Mouse (Mus musculus) embryonic stem cell, embryonic (primary cell): Measurements from ENCODE around the gene AL607142.1.

Experiments used
- CTCF ChIA-PET, 4 experiments: fragments of 300-600 bp in 2 of 4; fragments of 350-600 bp in 2 of 4; sonication (Branson Sonifier 250); formaldehyde crosslinking; loops; one replicate each; lab custom pipeline; 2022; ENCODE audit warnings: inconsistent platforms in 2 of 4; lab: Charles Lee
- POLR2A ChIA-PET, 4 experiments: fragments of 300-600 bp in 2 of 4; fragments of 350-600 bp in 2 of 4; sonication (Branson Sonifier 250); formaldehyde crosslinking; loops; one replicate each; lab custom pipeline; 2022; ENCODE audit warnings: antibody characterized with exemption in 4 of 4, inconsistent platforms in 1 of 4; lab: Charles Lee

Gene AL607142.1

DNA sequence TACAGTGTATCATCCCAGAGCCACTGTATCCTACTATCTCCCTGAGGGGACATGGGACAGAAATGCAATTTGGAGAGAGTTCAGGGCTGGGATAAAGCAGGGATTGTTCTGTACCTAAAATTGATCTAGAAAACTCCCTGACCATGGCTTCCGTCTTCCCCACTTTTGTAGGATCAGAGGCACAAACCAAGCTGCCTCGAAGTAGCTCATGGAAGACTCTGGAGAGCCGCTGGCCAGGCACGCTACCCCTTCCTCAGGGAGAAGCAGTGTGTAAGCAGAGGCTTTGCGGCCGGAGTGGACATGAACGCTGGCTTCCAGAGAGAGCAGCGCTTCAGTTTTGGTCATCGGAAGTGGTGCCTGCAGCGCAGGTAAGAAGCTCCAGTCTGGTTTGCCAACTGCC lies at the start of gene AL607142.1:
Gene AL607142.1, plus strand, starts transcription at position 301 of the 400 bp plus-strand sequence.
- ChIA-PET POLR2A (no interaction called here), CTCF (interaction anchor here in 1 of 4 experiments (0.8 kb wide), 1 partner anchor 80 kb away, joined by 3 read pairs; no protein-coding TSS in a partner anchor)

DNA sequence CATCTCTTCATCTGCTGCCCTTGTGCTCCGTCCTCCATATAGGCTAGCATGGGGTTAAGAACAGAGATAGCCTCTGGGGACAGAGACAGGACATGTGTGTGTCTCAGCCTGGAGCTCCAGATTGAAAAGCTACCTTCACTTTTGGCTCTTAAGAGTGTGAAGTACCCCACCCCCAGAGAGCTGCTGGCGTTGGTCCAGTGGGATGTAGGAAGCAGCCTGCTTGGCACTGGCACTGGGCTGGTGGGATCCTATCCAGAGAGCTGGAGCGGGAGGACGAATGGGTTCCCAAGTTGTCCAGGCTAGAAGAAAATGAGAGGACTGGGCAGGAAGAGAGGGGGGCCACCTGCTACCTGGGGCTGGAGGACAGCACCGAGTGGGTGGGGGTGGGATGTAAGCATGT lies 46.4 kb upstream of the AL607142.1 start:
- ChIA-PET POLR2A (interaction anchor here in 1 of 4 experiments (0.8 kb wide), 1 partner anchor 14 kb away, joined by 3 read pairs; no protein-coding TSS in a partner anchor), CTCF (no interaction called here)

DNA sequence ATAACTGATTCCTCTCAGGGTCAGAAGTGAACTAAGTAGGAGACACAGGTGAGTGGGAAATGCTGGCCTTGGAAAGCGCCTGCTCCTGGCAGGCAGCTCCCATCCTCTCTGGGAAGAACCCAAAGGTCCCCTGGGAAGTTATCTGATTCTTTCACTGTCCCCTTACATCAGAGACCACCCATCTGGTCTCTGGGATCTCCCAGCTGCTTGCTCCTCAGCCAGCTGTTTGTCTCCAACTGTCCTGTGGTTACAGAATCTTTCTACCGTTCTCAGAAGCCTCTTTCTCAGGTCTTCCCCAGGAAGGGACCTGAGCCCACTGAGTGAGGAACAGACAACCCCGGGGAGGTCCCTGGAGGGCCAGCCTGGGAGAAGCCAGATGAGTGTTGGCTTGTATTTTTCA lies 42.4 kb upstream of the AL607142.1 start:
- POLR2A ChIA-PET = interaction anchor here in 1 of 4 experiments (0.7 kb wide), 1 partner anchor 16 kb away, joined by 3 read pairs; no protein-coding TSS in a partner anchor
- CTCF ChIA-PET = no interaction called here

DNA sequence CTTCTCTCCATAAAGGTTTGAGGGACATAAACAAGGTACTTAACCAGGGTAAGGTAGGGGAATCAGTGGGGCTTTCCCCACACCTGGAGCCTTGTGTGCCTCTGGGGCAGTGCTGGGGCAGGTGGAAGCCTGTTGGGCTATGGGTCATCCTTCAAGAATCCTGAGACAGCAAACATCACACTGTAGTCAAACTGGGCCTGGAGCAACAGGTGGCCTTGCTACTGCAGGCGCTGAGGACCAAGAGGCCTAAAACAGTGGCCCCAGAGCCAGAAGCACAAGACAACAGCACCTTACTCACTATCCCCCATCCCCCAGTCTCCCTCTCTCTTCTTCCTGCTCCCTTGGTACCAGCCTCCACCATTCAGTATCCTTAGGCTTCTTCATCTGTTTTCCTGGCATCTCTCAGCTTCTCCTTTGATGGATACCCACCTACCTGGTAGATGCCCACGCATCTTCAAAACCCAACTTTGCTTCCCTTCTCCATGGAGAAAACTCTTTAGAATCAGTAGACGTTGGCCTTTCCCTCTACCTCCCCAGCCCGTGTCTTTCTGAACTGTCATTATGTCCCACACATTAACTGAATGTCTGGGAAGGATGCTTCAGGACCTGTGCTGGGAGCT lies 41.5 kb upstream of the AL607142.1 start:
- CTCF ChIA-PET = no interaction called here
- POLR2A ChIA-PET = no interaction called here

DNA sequence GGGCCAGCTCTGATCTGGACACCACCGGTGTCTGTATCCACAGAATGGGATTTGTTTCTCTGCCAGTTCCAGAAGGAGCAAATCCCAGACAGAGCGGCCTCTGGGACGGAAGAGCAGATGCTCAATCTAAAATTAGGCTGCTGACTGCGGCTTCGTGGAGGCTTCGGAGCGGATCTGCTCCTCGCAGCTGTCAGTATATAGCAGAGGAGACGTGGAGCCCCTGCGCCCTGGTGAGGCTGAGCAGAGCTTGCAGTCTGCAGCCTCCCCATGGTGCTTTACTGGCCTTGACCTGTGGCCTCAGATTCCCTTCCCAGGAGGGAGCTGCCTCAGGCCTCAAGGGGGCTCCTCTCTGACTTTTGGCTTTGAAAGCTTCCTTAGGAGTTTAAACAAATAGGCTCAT lies 40.7 kb upstream of the AL607142.1 start:
- ChIA-PET POLR2A (interaction anchor here in 2 of 4 experiments (0.6 to 1.6 kb wide), 2 partner anchors 9 to 344 kb away, joined by 3 to 6 read pairs; no protein-coding TSS in a partner anchor), CTCF (interaction anchor here in 2 of 4 experiments (0.6 to 1.0 kb wide), 3 partner anchors 9 to 49 kb away, joined by 3 to 5 read pairs (median 3); no protein-coding TSS in a partner anchor)

DNA sequence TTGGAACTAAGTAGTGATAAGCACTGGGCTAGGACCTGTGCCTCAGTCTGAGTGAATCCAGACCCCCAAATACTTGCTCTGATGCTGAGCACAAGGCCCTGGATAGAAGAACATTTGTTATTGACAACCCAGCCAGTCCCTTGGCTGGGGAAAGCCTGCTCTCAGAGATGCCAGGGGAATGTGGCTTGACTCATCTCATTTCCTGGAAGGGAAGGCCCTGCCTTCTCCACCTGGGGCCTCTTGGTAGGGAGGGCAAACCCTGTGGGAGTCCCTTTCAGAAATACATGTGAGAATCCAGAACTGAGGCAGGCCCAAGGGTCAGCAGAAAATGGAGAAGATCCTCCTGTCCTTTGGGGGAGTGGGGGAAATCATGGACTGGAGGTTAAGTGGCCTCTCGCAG lies 37.1 kb upstream of the AL607142.1 start:
- CTCF ChIA-PET = interaction anchor here in 1 of 4 experiments (0.6 kb wide), 1 partner anchor 1688 kb away, joined by 3 read pairs; no protein-coding TSS in a partner anchor
- POLR2A ChIA-PET = interaction anchor here in 1 of 4 experiments (0.6 kb wide), 1 partner anchor 139 kb away, joined by 3 read pairs; no protein-coding TSS in a partner anchor

DNA sequence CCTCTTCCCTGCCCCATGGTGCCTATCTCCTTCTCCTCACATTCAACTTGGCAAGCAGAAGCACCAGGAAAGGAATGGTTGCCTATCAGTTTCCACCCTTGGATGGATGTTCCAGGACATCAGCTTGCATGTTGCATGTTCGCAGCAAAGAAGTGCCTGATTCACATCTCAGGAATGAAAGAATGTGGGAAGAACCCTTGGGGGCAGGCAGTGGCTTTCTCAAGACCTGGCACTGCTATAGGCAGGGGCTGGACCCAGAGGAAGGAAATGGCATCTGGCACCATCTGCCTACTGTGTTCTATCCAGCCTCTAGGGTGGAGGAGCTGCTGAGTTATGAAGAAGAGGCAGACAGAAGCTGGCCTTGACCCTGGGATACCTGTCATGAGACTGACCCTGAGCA lies 34.9 kb upstream of the AL607142.1 start:
- CTCF ChIA-PET = interaction anchor here in 1 of 4 experiments (0.5 to 0.6 kb wide), 2 partner anchors 34 to 41 kb away, joined by 3 read pairs; no protein-coding TSS in a partner anchor
- POLR2A ChIA-PET = interaction anchor here in 1 of 4 experiments (1.3 kb wide), 1 partner anchor 289 kb away, joined by 3 read pairs; no protein-coding TSS in a partner anchor

DNA sequence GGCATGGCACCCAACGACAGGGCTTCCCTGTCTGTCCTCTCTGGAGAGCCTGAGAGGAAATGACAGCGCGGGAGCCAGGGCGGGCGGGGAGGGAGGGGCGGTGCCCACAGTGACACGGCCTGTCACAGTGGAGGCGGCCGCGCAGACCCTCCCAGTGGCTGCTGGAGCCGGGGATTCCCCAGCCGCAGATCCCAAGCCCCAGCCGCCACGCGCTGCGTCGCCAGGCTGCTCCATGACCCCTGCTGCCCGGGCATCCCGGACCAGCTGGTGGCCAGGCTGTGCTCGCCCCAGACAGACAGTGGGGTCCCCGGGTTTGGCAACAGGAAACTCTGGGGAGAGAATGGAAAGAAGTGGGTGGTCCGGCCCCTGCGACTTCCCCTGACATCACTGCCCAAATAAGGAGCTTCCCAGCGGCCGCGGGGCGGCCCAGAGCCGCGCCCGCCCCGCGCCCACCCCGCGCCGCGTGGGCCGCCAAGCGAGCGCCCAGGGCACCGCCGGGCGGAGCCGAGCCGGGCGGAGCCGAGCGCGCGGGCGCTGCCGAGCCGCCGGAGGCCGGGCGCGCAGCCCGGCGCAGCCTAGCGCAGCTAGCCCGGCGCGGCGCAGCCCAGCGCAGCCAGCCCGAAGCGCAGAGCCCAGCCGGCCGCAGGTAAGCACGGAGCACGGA lies 32.3 kb upstream of the AL607142.1 start:
- ChIA-PET POLR2A (interaction anchor here in 3 of 4 experiments (0.5 to 1.4 kb wide), 3 partner anchors 14 to 618 kb away, joined by 3 read pairs; no protein-coding TSS in a partner anchor), CTCF (interaction anchor here in 2 of 4 experiments (0.5 kb wide), 2 partner anchors 11 to 817 kb away, joined by 3 to 5 read pairs; no protein-coding TSS in a partner anchor)

DNA sequence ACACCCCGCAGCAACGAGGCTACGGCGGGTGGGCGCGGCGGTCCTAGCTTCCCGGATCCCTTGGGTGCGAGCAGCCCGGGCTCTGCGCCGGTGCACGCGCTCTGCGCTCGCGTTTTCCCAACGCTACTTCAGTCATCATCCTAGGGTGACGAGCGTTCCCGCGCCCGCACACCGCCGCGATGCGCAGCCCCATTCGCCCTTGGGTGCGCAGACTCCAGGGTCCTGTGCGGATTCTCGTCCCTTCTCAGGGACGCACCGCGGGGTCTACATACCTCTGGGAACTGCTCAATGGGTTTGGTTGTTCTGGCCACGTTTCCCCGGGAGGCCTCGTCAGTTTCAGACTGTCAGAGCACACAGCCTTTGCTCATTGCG lies 31.8 kb upstream of the AL607142.1 start:
- CTCF ChIA-PET = no interaction called here

DNA sequence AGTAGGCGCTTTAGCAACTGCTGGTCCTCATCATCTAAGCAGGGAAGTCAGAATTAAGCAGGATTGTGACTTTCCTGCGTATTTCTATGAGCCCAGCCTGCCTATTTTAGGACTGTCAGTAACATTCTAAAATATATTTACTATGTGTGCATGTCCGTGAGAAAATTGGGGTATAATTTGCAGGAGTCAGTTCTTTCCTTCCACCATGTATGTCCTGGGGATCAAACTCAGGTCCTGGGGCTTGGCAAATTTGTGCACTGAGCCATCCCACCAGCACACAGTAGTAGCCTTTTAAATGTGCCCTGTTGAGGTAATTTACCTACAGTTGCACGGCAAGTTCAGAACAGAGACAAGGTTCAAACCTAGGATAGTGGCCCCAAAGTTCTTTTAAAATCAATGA lies 28.5 kb upstream of the AL607142.1 start:
- CTCF ChIA-PET = interaction anchor here in 2 of 4 experiments (0.7 to 1.0 kb wide), 2 partner anchors 10 to 113 kb away, joined by 3 to 4 read pairs; no protein-coding TSS in a partner anchor
- POLR2A ChIA-PET = no interaction called here

More for the DNA sequence above, 31.8 kb upstream of the AL607142.1 start:
- POLR2A ChIA-PET = interaction anchor here in 2 of 4 experiments (1.0 to 1.4 kb wide), 2 partner anchors 13 to 15 kb away, joined by 3 read pairs; no protein-coding TSS in a partner anchor

DNA sequence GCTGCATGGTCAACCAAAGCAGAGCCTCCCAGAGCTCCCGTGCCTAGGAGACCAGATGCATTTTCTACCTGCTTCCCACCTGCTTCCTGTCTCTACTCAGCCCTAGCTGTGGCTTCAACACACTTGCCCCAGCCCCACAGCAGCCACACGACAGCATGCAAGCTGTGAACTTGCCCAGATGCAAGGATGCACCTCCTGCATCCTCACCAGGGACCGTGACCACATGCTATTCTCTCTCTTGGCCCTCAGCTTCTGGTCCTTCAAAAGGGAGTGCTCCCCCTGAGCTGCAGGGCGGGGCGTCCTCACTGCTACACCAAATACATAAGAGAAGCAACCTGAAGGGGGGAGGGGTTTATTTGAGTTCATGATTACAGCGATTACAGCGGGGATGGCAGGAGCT lies 27.8 kb upstream of the AL607142.1 start:
- ChIA-PET POLR2A (no interaction called here), CTCF (interaction anchor here in 2 of 4 experiments (0.5 to 1.0 kb wide), 5 partner anchors 10 to 364 kb away, joined by 3 to 8 read pairs (median 4); no protein-coding TSS in a partner anchor)

DNA sequence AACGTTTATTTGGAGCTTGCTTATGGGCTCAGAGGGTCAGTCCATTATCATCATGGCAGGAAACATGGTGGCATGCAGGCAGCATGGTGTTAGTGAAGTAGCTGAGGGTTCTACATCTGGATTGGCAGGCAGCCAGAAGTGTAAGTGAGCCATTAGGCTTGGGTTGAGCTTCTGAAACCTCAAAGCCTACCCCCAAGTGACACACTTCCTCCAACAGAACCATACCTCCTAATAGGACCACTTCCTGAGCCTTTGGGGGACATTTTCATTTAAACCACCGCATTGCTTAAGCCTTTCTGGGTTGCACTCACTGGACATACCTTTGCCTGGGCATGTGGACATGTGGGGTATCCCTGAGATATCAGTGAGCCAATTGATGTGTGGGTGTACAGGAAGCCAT lies 23.3 kb upstream of the AL607142.1 start:
- ChIA-PET CTCF (interaction anchor here in 1 of 4 experiments (0.9 kb wide), 1 partner anchor 12 kb away, joined by 3 read pairs; no protein-coding TSS in a partner anchor), POLR2A (no interaction called here)

DNA sequence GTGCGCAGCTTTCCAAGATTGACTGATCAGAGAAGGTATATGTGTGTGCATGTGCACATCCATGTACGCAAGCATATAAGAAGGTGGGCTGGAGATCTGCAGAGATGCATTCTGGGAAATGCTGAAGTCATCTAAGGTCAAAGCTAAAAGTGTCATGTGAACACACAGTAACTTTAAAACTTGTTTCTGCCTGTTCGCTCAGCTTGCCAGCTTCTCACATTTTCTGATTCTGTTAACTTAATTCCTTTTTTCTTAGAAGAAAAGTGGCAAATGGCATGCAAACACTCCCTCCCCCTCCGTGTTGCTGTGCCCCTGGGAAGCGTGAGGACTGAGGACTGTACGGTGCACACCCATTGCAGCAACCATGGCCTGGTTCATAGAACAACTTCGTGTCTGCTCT lies 22.3 kb upstream of the AL607142.1 start:
- CTCF ChIA-PET = no interaction called here
- POLR2A ChIA-PET = no interaction called here

DNA sequence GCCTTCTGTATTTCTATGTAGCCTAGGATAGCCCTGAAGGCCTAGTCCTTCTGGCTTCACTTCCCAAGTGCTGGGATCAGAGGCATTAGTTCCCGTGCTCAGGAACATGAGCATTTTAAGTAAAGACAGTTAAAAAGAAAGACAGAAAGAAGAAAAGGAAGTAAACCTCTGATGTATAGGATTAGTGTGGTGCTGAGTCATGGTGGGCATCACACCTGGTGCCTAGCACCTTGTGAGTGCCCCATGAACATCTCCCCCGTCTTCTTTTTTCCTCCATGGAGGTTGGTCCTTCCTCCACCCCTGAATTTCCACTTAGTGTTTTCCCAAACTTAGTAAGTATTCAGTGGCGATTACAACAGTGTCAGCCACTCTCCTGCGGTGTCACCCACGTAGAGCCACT lies 20.2 kb upstream of the AL607142.1 start:
- ChIA-PET POLR2A (no interaction called here), CTCF (no interaction called here)

DNA sequence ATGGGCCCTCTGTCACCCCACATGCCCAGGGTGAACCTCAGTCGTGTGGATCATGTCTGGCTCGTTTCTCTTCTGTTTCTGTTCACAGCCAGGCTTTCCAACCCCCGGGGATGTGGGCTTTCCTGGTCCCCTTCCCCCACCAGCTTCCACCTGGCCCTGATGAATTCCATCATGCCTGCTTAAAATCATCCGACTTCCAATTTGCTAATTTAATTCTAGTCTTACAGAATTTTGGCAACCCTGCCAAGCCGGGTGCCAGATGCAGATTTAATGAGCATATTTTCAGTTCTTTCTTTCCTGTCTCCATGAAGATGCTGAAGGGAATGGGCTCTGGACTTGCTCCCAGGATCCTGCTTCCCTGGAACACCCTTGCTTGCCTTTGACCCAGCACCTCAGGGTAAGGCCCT lies 19.7 kb upstream of the AL607142.1 start:
- ChIA-PET POLR2A (interaction anchor here in 1 of 4 experiments (0.6 kb wide), 1 partner anchor 681 kb away, joined by 3 read pairs; no protein-coding TSS in a partner anchor), CTCF (interaction anchor here in 1 of 4 experiments (1.0 kb wide), 1 partner anchor 72 kb away, joined by 3 read pairs; no protein-coding TSS in a partner anchor)

DNA sequence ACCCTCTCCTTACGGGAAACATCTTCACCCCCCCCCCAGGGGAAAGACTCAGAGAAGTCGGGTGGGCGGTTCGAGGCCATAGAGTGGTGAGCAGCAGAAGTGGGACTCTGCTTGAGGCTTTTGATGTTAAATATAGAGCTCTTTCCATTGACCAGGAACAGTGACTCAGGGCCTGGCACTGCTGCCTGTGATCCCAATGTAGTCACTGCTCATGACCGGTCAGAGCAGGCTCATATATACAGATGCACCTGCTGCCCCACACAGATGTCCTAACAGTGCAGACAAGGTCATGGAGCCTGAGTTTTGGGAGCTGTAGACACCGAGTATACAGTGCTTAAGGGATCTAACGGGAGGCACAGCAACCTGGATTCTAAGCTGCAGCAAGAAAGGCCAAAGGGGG lies 18.9 kb upstream of the AL607142.1 start:
- ChIA-PET POLR2A (interaction anchor here in 3 of 4 experiments (0.6 to 1.6 kb wide), 3 partner anchors 13 to 682 kb away, joined by 3 read pairs; no protein-coding TSS in a partner anchor), CTCF (interaction anchor here in 1 of 4 experiments (1.0 kb wide), 1 partner anchor 72 kb away, joined by 3 read pairs; no protein-coding TSS in a partner anchor)

DNA sequence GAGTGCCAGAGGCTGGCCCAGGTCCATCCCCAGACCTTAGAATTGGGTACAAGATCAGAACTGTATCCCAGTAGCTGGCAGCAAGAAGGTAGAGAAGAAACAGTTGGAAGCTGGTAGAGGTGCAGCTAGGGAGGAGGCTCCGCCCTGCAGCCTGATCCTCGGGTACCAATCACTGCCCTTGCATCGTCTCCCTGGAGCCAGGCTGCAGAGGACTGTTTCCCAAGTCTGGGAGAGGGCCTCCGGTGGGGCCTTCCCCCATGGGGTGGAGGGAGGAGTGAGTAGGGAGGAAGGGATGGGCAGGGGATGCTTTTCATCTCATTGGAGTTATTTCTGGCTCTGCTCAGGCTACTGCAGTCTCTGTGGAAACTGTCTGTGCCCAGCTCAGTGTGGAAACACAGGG lies 17.7 kb upstream of the AL607142.1 start:
- CTCF ChIA-PET = interaction anchor here in 1 of 4 experiments (0.6 to 0.7 kb wide), 2 partner anchors 10 kb away, joined by 3 to 4 read pairs; no protein-coding TSS in a partner anchor
- POLR2A ChIA-PET = interaction anchor here in 2 of 4 experiments (0.5 to 1.6 kb wide), 2 partner anchors 14 to 45 kb away, joined by 3 to 4 read pairs; no protein-coding TSS in a partner anchor

DNA sequence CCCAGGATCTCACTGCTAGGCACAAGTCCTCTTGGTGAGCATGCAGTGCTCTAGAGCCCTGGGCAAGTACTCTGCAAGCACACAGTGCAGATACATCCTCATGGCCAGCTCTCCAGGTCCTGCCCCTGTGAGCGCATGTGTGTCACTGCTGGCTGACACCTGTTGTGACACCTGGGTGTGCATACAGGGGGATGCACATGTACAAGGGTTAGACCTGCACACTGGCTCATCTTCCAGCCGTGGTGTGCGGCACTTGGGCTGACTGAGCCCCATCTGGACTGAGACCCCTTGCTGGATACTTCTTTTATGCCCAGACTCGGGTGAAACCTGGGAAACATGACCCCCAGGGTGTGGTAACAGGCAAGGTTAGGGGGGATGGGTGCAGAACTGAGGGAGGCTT lies 16.5 kb upstream of the AL607142.1 start:
- ChIA-PET POLR2A (interaction anchor here in 1 of 4 experiments (0.6 kb wide), 1 partner anchor 676 kb away, joined by 3 read pairs; no protein-coding TSS in a partner anchor), CTCF (no interaction called here)

DNA sequence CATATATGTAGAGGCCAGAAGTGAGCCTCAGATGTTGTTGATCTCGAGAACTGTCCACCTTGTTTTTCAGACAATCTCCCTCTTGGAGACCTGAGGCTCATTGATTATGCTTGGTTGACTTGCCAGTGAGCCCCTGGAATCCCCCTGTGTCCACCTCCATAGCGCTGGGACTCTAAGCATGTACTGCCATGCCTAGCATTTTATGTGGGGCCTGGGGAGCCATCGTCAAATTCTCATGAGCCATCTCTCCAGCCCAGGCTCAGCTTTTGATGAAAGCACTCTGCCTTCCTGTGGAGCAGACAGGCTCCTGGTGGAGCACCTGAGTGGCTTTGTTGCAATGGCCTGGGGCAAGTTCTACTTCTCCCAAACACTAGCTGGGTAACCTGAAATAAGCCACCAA lies 14.9 kb upstream of the AL607142.1 start:
- POLR2A ChIA-PET = no interaction called here
- CTCF ChIA-PET = no interaction called here
